Mouse (Mus musculus) intestine, embryonic 16.5 days (tissue): ENCODE data around the gene Phlda2. TPM values are rescaled to one million over a fixed set of nuclear protein-coding genes. Genes with fewer than 3 reads are reported as not detected.

ENCODE experiments used
- ATAC-seq: fragments of 200-750 bp; cut with Nextera tagmentation; 2 replicates; pipeline ENCODE4 v1.8.0; 2017; ENCODE audit warnings: moderate TSS enrichment, moderate library complexity
- H3K27ac ChIP-seq: fragments of 300-500 bp; sonication (generic); 2 replicates; pipeline ENCODE4 v1.5.1; 2014; ENCODE audit warnings: mild to moderate bottlenecking, low read length
- H3K27me3 ChIP-seq: fragments of 300-500 bp; sonication (generic); replicated peaks from 2 replicates; pipeline ENCODE4 v1.6.1; 2014; ENCODE audit warnings: low read length, control low read depth, mixed read lengths; ENCODE audit not compliant: control insufficient read depth, insufficient read depth
- H3K36me3 ChIP-seq: fragments of 300-500 bp; sonication (generic); 2 replicates; pipeline ENCODE4 v1.6.1; 2014; ENCODE audit warnings: low read length, control low read depth; ENCODE audit not compliant: control insufficient read depth, insufficient read depth
- H3K4me1 ChIP-seq: fragments of 300-500 bp; sonication (generic); 2 replicates; pipeline ENCODE4 v1.6.1; 2014; ENCODE audit warnings: low read length, control low read depth, mixed read lengths; ENCODE audit not compliant: control insufficient read depth, insufficient read depth
- H3K4me2 ChIP-seq: fragments of 300-500 bp; sonication (generic); 2 replicates; pipeline ENCODE4 v1.6.1; 2014; ENCODE audit warnings: low read depth, low read length, control low read depth
- H3K4me3 ChIP-seq: fragments of 300-500 bp; sonication (generic); 2 replicates; pipeline ENCODE4 v1.5.1; 2014; ENCODE audit warnings: mild to moderate bottlenecking, low read length
- H3K9ac ChIP-seq: fragments of 300-500 bp; sonication (generic); 2 replicates; pipeline ENCODE4 v1.6.1; 2014; ENCODE audit warnings: low read depth, low read length
- H3K9me3 ChIP-seq: fragments of 300-500 bp; sonication (generic); 2 replicates; pipeline ENCODE4 v1.6.1; 2016; ENCODE audit warnings: low read length, control low read depth; ENCODE audit not compliant: control insufficient read depth
- WGBS: fragments of 180-500 bp; shearing (Covaris S2); extraction: QIAGEN DNeasy Blood & Tissue Kit; methylation state at CpG from one replicate; pipeline ENCODE4 v1.1.7; 2014; 5-methylcytosine and 5-hydroxymethylcytosine counted together
- polyA plus RNA-seq: library from polyadenylated mRNA; unstranded; fragments of >200 nt; fragmentation: Nextera tagmentation; extraction: Ambion mirVana; gene quantifications from 2 replicates; pipeline ENCODE4 v1.2.1, GENCODE M21; 2015

Phlda2 gene
- polyA plus RNA-seq, 1 experiment from 2014 or later, result 16.1 TPM

DNA sequence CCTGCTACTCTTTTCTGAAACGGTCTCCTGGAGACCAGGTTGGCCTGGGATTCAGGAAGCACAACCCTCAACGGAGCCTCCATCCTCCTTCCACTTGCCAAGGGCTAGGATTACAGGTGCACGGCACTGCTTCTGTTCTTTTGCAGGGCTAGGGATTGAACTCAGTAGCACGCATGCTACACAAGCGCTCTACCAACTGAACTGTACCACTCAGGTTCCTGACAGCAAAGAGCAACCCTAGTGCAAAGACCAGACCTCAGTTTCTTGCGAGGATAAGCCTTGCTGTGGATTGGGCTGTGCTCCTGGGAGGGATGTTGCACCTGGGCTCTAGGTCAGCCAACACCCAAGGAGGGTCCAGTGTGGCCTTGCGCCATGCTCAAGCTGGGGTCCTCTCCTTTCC is 3.3 kb upstream of the Phlda2 start:
- no peak overlapping the region for H3K4me3 ChIP-seq
- H3K4me2 ChIP-seq, result no peak overlapping the region
- no peak overlapping the region for H3K9ac ChIP-seq
- H3K4me1 ChIP-seq, result peaks cover 13% of the 10 kb centered on the region
- no peak for ATAC-seq
- no peak overlapping the region for H3K27ac ChIP-seq
- WGBS, result 67% methylated on average over 7 of the region's 7 CpGs
- H3K9me3 ChIP-seq, result no peaks in the 10 kb centered on the region
- no peaks in the 10 kb centered on the region for H3K36me3 ChIP-seq
- H3K27me3 ChIP-seq, result peaks cover 21% of the 10 kb centered on the region

DNA sequence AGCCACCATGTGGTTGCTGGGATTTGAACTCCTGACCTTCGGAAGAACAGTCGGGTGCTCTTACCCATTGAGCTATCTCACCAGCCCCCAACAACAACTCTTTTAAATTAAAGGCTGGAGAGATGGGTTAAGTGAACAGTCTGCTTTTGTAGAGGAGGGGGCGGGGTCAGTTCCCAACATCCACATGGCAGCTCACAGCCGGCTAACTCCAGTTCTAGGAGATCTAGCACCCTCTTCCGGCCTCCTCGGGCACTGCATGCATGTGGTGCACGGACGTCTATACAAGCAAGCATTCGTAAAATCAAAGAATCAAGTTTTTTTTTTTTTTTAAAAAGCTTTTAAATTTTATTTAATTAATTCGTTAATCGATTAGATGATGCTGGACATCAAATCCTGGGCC is 2.9 kb upstream of the Phlda2 start:
- Histone ChIP-seq H3K27ac (no peak overlapping the region), H3K36me3 (no peaks in the 10 kb centered on the region), H3K4me2 (no peak overlapping the region), H3K4me1 (peaks cover 15% of the 10 kb centered on the region), H3K9me3 (no peaks in the 10 kb centered on the region), H3K4me3 (no peak overlapping the region), H3K9ac (no peak overlapping the region), H3K27me3 (peaks cover 22% of the 10 kb centered on the region)
- no peak for ATAC-seq
- WGBS, result 29% methylated on average over 11 of the region's 11 CpGs

DNA sequence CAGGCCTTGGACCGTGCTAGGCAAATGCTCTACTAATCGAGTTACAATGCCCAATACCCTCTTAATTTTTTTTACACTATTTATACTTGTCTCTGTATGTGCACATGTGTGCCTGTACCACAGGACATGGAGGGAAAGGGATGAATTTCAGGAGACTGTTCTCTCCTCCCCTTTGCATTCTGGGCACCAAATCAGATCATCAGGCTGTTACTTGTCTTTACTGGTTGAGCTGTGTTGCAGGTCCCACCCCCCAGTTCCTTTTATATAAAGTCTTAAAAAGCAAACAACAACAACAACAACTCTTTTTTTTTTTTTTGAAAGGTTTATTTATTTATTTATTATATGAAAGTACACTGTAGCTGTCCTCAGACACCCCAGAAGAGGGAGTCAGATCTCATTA is 2.5 kb upstream of the Phlda2 start:
- WGBS, result 86% methylated on average over 2 of the region's 2 CpGs
- no peak overlapping the region for H3K9ac ChIP-seq

DNA sequence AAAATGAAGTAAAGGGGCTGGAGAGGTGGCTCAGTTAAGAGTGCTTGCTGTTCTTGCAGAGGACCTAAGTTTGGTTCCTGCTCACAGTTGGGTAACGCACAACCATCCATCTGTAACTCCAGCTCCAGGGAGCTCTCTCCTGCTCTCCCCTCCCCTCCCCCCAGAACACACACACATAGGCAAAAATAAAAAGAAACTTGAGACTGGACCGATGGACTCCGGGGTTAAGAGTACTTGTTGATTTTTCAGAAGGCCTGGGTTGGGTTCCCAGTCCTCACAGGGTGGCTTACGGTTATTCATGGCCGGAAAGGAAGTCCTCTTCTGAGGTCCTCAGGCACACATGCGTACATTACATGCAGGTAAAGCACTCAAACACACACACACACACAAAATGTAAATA is 976 bp upstream of the Phlda2 start:
- Histone ChIP-seq H3K4me1 (peaks cover 19% of the 10 kb centered on the region), H3K9ac (no peak overlapping the region), H3K36me3 (no peaks in the 10 kb centered on the region), H3K4me2 (no peak overlapping the region), H3K27me3 (peaks cover 22% of the 10 kb centered on the region), H3K9me3 (no peaks in the 10 kb centered on the region), H3K27ac (no peak overlapping the region), H3K4me3 (no peak overlapping the region)
- WGBS, result 81% methylated on average over 6 of the region's 6 CpGs
- no peak for ATAC-seq

More for the DNA sequence above, 2.5 kb upstream of the Phlda2 start:
- no peak for ATAC-seq
- Histone ChIP-seq H3K4me3 (no peak overlapping the region), H3K4me1 (peaks cover 19% of the 10 kb centered on the region), H3K9me3 (no peaks in the 10 kb centered on the region), H3K36me3 (no peaks in the 10 kb centered on the region), H3K27ac (no peak overlapping the region), H3K4me2 (no peak overlapping the region), H3K27me3 (peaks cover 22% of the 10 kb centered on the region)

DNA sequence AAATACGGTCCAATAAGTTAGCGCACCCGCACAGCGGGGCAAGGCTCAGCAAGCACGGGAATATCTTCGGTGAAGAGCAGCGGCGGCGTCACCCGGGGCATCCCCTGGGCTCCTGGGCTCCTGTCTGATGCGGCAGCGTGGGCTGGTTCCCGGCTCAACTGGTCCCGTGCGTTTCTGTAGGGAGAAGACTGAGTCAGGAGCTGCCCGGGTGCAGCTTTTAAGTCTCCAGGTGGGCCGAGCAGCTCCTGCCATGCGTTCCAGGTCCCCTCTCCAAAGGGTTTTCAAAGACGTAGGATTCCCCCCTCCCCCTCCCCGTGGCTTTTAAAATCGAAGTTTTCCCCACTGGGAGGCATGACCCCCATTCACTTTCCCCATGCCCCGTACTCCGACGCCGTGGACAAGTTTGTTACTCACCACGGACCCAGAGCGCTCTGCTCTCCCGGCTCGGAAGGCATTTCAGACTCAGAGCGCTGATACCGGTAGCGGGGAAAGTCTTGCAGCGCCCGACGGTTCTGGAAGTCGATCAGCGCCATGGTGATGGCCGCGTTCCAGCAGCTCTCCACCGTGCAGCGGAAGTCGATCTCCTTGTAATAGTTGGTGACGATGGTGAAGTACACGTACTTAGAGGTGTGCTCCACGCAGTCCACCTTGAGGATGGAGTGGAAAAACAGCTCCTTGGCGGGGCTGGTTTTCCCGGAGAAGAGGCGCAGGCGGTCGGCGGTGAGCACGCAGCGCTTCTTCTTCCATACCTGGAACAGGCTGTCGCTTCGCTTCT is 1.1 kb downstream of the Phlda2 start:
- 2% methylated on average over 55 of the region's 55 CpGs for WGBS
- no peaks in the 10 kb centered on the region for H3K9me3 ChIP-seq
- H3K4me3 ChIP-seq, result peak overlapping the region; percentile 52
- H3K9ac ChIP-seq, result peak overlapping the region; percentile 61
- peak; percentile 16; the same call in 1 of the 2 replicates for ATAC-seq
- H3K36me3 ChIP-seq, result no peaks in the 10 kb centered on the region
- H3K4me2 ChIP-seq, result peak overlapping the region; percentile 84
- peaks cover 22% of the 10 kb centered on the region for H3K27me3 ChIP-seq
- H3K27ac ChIP-seq, result no peak overlapping the region
- H3K4me1 ChIP-seq, result peaks cover 19% of the 10 kb centered on the region

DNA sequence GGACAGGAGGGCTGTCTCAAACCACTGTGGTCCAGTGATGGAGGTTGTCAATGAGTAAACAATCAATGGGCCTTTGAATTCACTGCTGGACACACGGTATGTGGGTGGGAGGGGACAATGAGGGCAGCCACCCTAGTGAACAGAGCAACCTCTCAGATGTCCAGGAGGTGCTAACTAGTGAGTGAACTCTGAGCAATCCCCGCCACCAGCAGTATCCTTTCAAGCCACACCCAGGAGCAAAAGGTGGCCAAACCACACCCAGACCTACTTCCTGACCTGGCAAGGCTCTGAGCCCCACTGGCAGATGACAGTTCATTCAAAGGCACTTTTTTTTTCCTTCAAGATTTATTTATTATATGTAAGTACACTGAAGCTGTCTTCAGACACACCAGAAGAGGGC is 2.0 kb downstream of the Phlda2 start:
- Histone ChIP-seq H3K4me2 (no peak overlapping the region), H3K27me3 (peaks cover 22% of the 10 kb centered on the region), H3K36me3 (no peaks in the 10 kb centered on the region), H3K9ac (no peak overlapping the region), H3K4me3 (no peak overlapping the region), H3K9me3 (no peaks in the 10 kb centered on the region), H3K4me1 (peaks cover 22% of the 10 kb centered on the region), H3K27ac (no peak overlapping the region)
- WGBS, result 30% methylated on average over 2 of the region's 2 CpGs
- ATAC-seq, result peak; percentile 43; the same call in 1 of the 2 replicates

DNA sequence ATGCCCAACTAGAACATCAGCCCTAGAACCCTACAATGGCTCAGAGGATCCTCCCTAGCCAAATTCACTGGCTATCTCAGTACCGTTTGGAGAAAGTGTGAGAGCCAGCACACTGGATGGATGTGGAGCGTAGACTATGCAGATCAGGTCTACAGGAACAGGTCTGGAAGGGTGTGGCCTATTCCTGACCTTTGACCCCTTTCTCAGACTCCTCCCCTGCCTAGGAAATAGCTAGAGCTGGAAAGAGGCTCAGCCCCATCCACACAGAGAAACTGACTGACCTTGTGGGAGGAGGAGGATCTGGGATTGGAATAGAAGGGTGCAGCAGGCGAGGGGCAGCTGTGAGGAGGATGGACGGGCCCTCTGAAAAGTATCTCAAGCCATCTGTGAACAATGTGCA is 4.4 kb downstream of the Phlda2 start:
- WGBS, result 87% methylated on average over 4 of the region's 4 CpGs
- Histone ChIP-seq H3K27me3 (peaks cover 19% of the 10 kb centered on the region), H3K27ac (no peak overlapping the region), H3K4me2 (no peak overlapping the region), H3K4me3 (no peak overlapping the region), H3K9ac (no peak overlapping the region), H3K9me3 (no peaks in the 10 kb centered on the region), H3K36me3 (no peaks in the 10 kb centered on the region), H3K4me1 (peaks cover 25% of the 10 kb centered on the region)
- peak; percentile 28; the same call in 1 of the 2 replicates for ATAC-seq

DNA sequence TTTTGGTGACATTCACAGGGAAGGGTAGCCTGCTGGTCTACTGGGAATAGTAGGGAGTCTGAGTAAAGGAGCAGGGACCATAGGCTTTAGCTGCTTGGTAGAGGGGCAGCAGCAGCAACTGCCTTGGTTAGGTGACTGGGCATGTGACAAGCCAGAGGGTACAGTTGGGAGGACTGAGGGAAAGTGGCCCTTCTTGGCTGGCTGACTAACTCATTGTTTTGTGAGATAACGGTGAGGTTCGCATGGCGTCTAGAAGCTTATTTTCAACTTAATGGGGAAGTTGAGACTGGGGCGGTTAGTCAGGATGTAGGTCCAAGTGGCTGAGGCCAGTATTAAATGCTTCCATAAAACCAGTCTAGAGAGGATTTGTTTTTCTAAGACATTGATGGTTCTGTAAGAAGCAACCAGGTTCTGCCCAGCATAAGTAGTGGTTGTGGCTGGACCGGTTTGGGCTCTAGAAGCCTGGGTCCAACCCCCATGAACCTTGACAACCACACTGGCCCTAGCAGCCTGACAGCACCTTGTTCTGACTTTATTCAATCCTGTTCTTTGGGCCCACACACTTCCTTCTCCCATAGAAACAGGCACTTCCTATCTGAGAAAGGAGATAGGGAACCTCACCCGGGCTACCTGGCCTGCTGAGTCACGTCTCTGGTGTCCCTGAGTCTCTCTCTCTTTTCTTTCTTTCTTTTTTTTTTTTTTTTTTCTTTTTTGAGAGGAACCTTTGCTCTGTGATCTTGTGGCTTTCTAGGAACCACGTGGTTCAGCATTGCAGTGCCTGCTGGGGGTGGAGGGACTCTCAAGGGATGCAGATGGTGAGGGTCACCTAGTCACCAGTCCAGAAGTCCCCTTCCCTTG is 7.6 kb downstream of the Phlda2 start:
- H3K9me3 ChIP-seq, result no peaks in the 10 kb centered on the region
- 68% methylated on average over 8 of the region's 8 CpGs for WGBS
- peak; percentile 65 for ATAC-seq

DNA sequence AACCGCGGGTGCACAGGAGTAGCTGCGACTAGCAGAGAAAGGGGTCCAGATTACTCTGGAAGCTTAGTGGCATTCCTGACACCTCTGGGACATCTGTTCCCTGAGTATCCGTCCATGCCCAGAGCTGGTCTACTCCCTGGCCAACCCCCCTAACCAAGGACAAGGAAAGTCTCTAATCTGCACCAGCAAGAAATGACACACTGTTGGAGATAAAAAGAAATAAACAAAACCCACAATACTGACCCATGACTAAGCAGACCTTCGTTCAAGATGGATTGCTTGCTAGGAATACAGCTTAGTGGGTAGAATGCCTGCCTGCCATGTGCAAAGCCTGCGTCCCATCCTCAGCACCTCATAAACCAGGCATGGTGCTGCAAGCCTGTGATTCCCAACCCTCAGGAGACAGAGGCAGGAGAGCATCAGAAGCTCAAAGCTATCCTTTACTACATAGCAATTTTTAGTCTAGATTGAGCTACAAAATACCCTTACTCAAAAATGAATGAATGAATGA is 9.3 kb downstream of the Phlda2 start:
- Histone ChIP-seq H3K9me3 (no peaks in the 10 kb centered on the region), H3K4me1 (peaks cover 5% of the 10 kb centered on the region; the same call in 1 of the 2 replicates), H3K27me3 (no peaks in the 10 kb centered on the region), H3K4me2 (no peak overlapping the region), H3K27ac (no peak overlapping the region), H3K4me3 (no peak overlapping the region), H3K9ac (no peak overlapping the region), H3K36me3 (no peaks in the 10 kb centered on the region)
- WGBS, result 75% methylated on average over 6 of the region's 6 CpGs
- ATAC-seq, result no peak

More for the DNA sequence above, 7.6 kb downstream of the Phlda2 start:
- Histone ChIP-seq H3K4me1 (peaks cover 5% of the 10 kb centered on the region; the same call in 1 of the 2 replicates), H3K4me2 (no peak overlapping the region), H3K36me3 (no peaks in the 10 kb centered on the region), H3K4me3 (no peak overlapping the region), H3K9ac (no peak overlapping the region), H3K27me3 (no peaks in the 10 kb centered on the region; the same call in 1 of the 2 replicates), H3K27ac (peak overlapping the region; percentile 57)
